Mouse (Mus musculus) left cerebral cortex, postnatal 10 days (tissue): ENCODE results near the gene Ptgfrn. TPM values are rescaled to one million over a fixed set of nuclear protein-coding genes. Genes with fewer than 3 reads are reported as not detected.

Experiments used
- DNase-seq, 2 experiments: peaks; one replicate each; pipeline ENCODE4 v3.0.0; 2021 to 2022; ENCODE audit warnings: low spot score in 2 of 2, mixed read lengths in 1 of 2; ENCODE audit errors: extremely low spot score in 1 of 2
- intact Hi-C: fragments of 180-260 bp; cut with DNase I; formaldehyde crosslinking; loops from one replicate; pipeline ENCODE4 v1.15.1; 2025
- total RNA-seq, 2 experiments: library from RNA; stranded (reverse); gene quantifications; 2 replicates each; pipeline ENCODE4 v1.2.3; 2021

Ptgfrn gene
- total RNA-seq, 2 experiments from 2014 or later, result 43.3 to 46.2 TPM

DNA sequence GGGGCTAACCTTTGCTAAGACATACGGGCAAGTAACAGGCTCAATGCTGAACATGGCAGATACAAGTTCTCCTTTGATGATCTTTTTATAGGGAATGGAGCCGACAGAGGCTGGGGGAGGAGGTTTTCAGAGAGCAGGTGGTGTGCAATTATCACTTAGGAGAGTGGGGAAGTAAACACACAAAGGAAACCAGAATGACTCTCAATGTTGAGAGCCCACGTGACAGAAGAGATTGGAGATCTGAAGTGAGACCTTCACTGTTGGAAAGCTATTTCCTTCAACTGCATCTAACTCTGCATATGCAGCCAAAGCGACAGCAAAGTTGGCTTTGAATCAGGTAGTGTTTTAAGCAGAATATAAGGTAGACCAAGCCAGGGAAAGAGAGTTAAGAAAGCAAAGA lies 50.9 kb downstream of the Ptgfrn start:
- DNase-seq, result no peak
- intact Hi-C loops, result no loop called here

DNA sequence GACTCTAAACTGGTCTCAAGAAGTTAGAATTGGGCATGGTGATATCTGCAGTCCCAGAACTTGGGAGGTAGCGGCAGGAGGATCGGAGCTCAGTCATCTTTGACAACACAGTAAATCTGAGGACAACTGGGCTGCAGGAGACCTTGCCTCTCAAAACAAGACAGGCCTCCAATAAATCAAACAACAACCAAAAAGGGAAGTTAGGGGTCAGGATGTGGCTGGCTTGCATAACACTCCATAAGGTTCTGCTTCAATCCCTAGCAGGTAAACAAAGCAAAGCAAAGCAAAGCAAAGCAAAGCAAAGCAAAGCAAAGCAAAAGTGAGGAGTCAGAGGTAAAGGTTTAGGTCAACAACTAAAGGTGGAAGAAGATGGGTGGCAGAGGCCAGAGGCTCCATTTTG lies 51.9 kb downstream of the Ptgfrn start:
- no peak for DNase-seq
- intact Hi-C loops, result no loop called here

DNA sequence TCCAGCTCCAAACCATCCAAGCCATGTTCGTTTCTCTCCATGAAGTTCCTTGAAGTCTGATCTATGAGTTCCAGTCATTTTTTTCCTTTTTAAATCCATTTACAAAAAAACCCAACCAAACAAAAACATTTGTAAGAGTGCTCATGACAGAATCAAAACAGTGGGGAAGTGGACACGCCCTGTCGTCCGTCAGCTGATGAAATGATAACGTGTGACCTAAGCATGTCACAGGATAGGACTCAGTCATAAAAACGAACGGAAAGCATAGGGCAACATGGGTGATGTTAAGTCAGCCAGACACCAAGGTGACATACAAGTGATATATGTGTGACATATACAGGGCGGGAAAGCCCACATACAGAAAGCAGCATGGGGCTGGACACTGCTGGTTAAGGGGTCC lies 54.9 kb downstream of the Ptgfrn start:
- intact Hi-C loops, result no loop called here
- no peak for DNase-seq

DNA sequence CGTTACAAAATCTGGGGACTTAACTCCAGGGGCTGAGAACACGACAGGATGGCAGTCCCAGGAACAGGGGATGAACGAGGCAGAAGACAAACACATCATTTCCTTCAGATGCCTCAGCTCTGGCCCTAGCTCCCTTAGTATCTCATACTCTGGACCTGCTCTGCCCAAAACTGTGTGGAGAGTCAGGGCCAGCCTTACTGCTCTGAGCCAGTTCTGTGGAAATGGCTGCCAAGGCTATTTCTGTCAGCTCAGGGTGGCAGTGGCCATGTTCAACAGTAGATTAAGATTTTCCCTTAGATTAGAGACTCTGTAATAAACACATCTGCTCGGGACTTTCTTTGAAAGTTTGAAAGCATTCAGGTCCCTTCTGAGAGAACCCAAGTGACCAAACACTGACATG lies 58.5 kb downstream of the Ptgfrn start:
- DNase-seq, result no peak
- intact Hi-C loops, result no loop called here

DNA sequence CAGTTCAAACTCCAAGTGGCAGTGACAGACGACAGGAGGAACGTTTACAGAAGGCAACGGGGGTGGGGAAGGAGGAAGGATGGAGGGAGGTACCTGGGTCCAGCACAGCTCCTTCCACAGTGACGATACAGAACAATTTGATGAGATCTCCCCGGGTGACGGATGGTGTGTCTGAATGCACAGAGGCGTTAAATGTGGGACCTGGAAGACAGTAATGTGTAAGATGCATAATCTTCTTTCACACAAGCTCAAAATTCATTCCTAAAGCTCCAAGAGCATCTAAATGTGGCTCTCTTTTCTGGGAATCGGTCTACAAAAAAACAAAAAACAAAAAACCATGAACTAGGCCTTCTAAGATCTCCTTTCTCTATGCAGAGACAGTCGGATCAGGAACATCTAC lies 60.1 kb downstream of the Ptgfrn start:
- intact Hi-C loops, result no loop called here
- DNase-seq, result no peak

DNA sequence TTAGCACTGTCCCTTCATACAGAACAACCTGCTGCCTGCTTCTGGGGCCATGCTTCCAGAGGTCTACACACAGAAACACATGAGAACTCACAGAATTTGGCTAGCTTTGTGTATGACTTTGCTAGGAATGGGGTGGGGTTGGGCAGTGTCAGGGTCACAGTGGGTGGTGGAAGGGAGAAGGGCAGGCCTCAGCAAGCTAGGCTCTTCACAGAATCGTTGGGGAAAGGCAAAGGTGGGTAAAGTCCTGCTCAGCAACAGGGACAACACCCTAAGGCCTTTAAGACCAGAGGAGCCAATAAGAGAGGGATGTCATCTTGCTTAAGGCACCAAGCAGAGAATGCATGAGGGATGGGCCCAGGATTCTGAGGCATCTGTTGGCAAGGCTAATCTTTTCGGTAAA lies 61.3 kb downstream of the Ptgfrn start:
- no peak for DNase-seq
- intact Hi-C loops, result no loop called here

DNA sequence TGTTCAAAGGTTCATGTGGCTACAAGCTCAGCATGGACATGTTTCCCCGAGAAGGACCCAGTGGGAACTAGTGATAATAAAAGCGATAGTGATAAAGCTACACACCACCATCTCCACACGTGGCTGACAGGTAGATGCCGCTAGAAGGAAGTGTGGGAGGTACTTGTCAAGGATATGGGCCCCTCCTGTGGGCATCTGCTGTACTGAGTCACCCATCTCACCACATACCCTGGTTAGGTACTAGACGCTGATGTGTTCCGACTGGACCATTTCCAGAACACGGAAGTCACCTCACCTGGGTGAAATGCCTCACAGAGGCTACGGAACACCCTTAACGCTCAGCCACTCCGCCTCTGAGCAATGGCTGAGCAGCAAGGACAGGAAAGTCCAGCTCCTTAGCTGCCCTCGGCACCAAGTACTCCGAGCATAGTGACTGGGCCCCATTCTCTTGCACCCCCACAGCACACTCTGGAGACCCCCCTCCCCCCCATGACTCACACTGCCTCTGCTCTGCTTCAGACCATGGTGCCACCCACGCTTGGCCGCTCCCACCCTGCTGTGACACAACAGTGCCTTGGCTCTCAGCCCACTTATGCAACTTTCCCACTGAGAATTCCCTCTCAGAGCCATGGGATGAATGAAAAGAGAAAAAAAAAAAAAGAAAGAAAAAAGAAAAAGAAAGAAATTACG lies 62.3 kb downstream of the Ptgfrn start:
- intact Hi-C loops, result no loop called here
- peak; percentile 30 to 77 for DNase-seq

- DNase-seq, result no peak
- intact Hi-C loops, result no loop called here
Observed at GRCm38 (mm10) chr3:101045431-101045830, 64.6 kb downstream of the Ptgfrn start.

DNA sequence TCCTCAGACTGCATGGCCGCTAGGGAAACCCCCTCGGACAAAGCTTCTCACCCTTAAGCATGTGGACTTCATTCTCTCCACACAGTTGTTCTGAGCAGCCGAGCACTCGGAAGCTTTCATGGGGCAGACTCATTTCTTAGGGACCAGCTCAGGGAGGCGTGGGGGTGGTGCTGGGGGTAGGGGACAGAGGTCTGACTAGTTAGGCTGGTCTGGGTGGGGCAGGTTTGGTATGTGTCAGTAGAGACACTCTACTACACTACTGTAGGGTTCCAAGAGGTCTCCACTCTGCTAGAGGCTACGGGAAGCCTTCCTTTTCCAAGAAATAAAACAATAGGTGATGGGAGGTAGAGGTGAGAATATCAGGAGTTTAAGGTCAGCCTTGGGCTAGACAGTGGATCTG lies 65.4 kb downstream of the Ptgfrn start:
- intact Hi-C loops, result no loop called here
- no peak for DNase-seq

GRCm38 (mm10) chr3:101041997-101042396 lies 68.1 kb downstream of the Ptgfrn start:
- intact Hi-C loops, result no loop called here
- no peak for DNase-seq

DNA sequence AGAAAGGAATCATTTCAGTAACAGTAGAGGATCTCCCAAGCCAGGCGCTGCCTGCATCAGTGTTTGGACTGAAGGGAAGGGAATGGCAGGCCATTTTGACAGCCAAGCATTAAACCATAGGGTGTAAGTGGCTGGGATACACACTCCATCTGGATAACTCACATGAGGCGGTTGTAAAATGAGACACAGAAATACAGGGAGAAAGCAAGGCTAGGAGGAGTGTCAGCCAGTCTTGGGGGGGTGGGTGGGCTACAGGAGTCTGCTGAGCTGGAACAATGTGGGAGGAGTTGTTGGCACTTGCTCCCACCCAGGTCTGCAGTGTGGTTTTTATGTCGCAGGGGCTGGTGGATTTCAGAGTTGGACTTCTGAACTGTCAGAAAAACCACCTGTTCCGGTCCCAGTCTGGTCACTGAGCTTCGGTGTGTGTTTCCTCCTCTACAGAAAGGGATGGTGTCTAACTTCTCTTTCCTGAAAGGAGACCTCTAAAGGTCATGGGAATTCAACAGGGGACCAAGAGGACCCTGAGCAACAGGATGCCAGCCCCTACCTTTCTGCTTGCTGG lies 72.0 kb downstream of the Ptgfrn start:
- DNase-seq, result no peak
- intact Hi-C loops, result no loop called here

DNA sequence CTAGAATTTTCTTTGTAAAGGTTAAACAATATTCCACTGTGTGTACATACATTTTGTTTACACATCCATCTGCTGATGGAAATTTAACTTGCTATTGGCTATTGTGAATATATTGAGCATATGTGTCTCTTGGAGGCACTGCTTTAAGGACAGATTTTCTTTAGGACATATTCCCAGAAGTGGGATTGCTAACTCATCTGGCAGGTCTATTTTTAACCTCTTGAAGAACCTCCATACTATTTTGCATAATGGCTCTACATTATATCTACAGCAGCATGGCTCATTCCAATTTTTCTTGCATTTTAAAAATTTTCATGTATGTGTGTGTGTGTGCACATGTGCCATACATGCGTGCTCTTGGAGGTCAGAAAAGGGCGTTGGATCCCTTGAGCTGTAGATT lies 74.1 kb downstream of the Ptgfrn start:
- no peak for DNase-seq
- intact Hi-C loops, result no loop called here

DNA sequence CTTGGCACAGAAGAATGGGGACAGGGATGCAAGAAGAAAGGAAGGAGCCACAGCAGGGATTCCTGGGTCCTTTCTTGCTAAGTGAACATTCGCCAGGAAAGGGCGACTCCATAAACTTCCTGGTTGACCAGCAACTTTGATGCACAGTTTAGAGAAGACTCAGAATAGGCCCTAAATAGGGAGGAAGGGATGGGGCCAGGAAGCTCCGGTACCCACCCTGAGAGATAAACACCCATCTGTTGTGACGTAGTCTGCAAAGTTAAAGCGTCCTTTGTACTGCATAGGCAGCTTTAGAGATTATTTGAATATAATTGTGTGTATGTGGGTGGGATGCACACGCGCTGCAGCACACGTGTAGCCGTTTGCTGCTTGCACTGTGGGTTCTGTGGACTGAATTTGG lies 75.6 kb downstream of the Ptgfrn start:
- intact Hi-C loops, result no loop called here
- no peak for DNase-seq

DNA sequence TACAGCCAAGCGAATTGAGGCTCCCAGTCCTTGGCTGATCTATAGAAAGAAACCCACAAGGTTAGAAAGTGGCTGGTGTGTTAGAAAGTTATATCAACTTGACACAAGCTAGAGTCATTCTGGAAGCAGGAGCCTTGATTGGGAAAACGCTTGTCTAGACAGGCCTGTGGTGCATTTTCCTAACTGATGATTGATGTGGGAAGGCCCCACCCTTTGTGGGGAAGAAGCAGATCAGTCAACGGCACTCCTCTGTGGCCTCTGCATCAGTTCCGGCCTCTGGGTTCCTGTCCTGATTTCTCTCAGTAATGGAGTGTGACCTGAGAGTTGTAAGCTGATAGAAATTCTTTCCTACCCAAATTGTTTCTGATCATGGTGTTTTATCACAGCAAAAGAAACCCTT lies 76.4 kb downstream of the Ptgfrn start:
- intact Hi-C loops, result no loop called here
- DNase-seq, result no peak

DNA sequence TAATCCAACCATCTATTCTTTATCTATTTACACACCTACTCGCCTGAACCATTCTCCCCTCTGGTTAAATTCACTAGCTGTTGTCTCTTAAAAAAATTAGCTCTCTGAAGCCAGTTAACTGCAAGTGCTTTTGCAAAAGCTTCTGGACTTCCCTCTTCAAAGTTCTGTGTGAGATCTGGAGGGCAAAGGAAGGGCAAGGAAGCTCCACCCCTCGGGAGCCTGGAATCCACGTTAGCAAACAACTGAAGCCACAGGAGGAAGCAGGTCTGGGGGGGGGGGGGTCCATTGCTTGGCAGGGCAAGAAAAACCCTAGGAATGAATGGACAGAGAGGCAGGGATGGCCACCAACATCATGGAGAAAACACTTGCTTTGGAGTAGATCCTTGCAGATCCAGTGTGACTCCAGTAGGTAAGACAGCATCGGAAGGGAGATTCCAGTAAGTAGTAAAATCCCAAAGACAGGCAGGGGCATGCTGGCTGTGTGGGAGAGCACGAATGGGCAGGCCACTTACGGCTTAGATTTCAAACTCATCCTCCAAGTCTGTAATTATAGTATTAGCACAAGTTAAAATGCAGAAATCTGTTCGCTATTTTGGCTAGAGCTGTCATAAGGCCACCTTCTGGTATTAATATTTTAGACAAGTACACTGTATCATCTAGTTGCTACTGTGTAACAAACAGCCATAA lies 78.5 kb downstream of the Ptgfrn start:
- DNase-seq, result no peak
- intact Hi-C loops, result no loop called here

DNA sequence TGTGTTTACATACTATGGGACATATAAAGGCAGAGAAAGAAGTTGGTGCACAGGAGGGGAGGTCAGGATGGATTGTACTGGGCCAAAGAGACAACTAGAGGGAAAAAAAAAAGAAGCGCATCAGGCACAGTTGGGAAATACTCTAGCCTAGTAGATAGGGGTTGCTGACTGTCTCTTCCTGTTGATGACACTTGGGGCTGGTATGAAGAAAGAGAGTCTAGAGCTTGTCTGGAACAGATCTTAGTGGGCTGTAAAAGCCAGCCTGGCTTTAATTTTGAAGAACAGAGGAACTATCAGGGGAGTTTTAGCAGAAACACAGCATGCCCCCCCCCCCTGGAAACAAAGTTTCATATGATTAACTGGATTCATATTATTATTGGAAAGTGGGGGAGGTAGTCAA lies 79.4 kb downstream of the Ptgfrn start:
- no peak for DNase-seq
- intact Hi-C loops, result no loop called here

DNA sequence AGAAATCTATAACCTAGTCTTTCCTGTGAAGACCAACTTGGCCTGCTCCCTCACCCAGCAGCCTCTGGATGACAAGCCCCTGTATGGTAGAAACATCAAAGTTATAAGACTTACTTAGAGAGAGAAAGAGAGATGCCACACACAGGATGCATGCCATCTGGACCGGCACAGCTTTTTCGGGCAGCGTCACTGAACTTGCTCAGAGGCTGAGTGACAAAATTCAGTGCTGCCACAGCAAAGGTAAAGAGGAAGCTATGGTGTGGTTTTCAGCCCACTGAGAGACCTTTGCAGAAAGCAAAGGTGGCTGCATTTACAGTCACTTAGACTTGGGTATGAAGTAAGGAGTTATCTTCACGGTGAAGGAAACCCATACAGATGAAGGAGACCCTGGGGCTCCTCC lies 80.7 kb downstream of the Ptgfrn start, which contains the start of gene Cd101:
TSS of gene Cd101 (minus strand) at position 218 of the 400 bp plus-strand sequence.
- DNase-seq, result no peak
- intact Hi-C loops, result no loop called here

DNA sequence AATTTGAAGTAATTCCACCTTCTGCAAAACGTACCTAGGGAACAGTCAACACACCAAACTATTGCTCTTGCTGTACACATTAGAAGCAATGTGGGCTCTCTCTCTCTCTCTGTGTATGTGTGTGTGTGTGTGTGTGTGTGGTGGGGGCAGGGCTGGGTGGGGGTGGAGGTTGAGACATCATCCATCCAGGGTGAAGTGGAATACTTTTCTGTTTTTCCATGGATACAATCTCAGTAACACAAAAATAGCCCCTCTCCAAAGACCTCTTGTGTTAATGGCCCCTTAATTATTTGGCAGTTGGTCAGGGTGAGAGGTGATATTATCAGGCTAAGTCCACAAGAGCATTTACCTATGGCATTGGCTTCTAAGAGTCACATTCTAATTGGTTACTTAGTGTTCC lies 83.3 kb downstream of the Ptgfrn start:
- intact Hi-C loops, result no loop called here
- DNase-seq, result no peak

DNA sequence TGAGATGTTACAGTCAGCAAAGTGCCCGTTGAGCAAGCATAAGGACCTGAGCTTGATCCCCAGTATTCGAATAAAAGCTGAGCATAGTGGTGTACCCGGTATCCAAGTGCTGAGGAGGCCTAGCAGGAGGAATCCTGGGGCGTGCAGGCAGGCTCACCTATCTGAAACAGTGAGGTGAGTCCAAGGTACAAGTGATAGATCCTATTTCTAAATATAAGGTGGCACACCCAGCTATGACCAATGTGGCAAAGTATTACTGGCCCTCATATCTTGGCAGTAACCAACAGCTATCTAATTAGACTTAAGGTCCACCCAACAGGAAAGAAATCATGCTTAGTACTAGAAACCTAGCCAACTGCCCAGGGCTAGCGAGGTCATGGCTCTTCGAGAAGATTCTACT lies 87.1 kb downstream of the Ptgfrn start:
- DNase-seq, result no peak
- intact Hi-C loops, result no loop called here

DNA sequence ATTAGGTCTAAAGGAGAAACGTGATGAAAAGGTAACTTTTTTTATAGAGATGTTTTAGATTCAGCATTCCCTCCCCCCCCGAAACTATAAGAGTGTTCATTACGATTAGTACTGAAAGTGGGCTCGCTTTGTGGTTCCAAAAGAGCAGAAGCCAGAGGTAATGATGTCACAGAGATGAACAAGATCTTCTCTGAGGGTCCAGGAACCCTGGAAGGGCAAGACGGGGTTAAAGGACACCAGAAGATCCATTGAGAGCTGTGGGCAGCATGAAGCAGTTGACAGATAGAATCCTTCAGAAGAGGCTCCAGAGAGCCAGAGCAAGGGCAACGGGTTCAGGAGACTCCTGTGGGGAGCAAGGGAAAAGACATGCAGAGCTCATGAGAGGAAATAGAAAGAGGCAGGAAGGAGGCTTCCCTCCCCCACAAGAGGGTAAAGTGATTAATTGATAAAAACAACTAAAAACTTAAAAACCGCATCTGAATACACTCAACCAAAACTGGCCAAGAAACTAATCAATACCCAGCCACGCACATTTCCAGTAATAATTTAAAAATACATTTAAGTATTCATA lies 88.5 kb downstream of the Ptgfrn start:
- intact Hi-C loops, result no loop called here
- no peak for DNase-seq
